Mouse (Mus musculus) CH12.LX (cell line): Measurements from ENCODE around the gene Tfap4.

Experiments used
- CTCF ChIP-seq, 2 experiments: IDR thresholded peaks in 1 of 2; conservative IDR thresholded peaks in 1 of 2; 2 replicates each; pipeline ENCODE4 v1.5.1; 2011 to 2012; ENCODE audit warnings: low read depth in 2 of 2, low read length in 2 of 2, improper control_type of control experiment in 1 of 2, inconsistent platforms in 1 of 2, mild to moderate bottlenecking in 1 of 2, moderate library complexity in 1 of 2
- HCFC1 ChIP-seq: IDR thresholded peaks from 2 replicates; pipeline ENCODE4 v1.6.1; 2012; ENCODE audit warnings: low read depth, mild to moderate bottlenecking, inconsistent platforms, low read length, improper control_type of control experiment
- POLR2A ChIP-seq: IDR thresholded peaks from 2 replicates; pipeline ENCODE4 v1.6.1; 2011; ENCODE audit warnings: low read depth, mild to moderate bottlenecking, improper control_type of control experiment, low read length
- SIN3A ChIP-seq: IDR thresholded peaks from 2 replicates; pipeline ENCODE4 v1.6.1; 2012; ENCODE audit warnings: low read length, improper control_type of control experiment, inconsistent platforms
- UBTF ChIP-seq: IDR thresholded peaks from 2 replicates; pipeline ENCODE4 v1.6.1; 2012; ENCODE audit warnings: low read depth, mild to moderate bottlenecking, inconsistent platforms, low read length, improper control_type of control experiment, moderate library complexity
- ZNF384 ChIP-seq: IDR thresholded peaks from 2 replicates; pipeline ENCODE4 v1.6.1; 2012; ENCODE audit warnings: low read depth, low read length, improper control_type of control experiment, inconsistent platforms

GRCm38 (mm10) chr16:4605514-4606131, 46.0 kb upstream of the Tfap4 start:
- TF ChIP-seq CTCF (conservative IDR thresholded peaks at IDR 0.05 in 1 of 2, IDR thresholded peaks at IDR 0.05 in 1 of 2; ENCODE audit: low read depth in 2 of 2, low read length in 2 of 2), result no peak
- no peak for TF ChIP-seq POLR2A
- TF ChIP-seq UBTF, result no peak
- TF ChIP-seq HCFC1, result no peak
- TF ChIP-seq SIN3A, result no peak
- no peak for TF ChIP-seq ZNF384
